Mouse (Mus musculus) midbrain, embryonic 10.5 days (tissue): ENCODE results near the gene Fas. TPM values are rescaled to one million over a fixed set of nuclear protein-coding genes. Genes with fewer than 3 reads are reported as not detected.

Experiments used
- DNase-seq: peaks from one replicate; pipeline ENCODE4 v3.0.0-alpha.2; 2017; ENCODE audit warnings: low spot score
- H3K27ac ChIP-seq: fragments of 300-500 bp; sonication (generic); replicated peaks from 2 replicates; pipeline ENCODE4 v1.5.1; 2016; ENCODE audit warnings: mild to moderate bottlenecking
- H3K27me3 ChIP-seq: fragments of 300-500 bp; sonication (generic); 2 replicates; pipeline ENCODE4 v1.6.1; 2016; ENCODE audit warnings: low read depth, mild to moderate bottlenecking; ENCODE audit not compliant: poor library complexity, severe bottlenecking
- H3K36me3 ChIP-seq: fragments of 300-500 bp; sonication (generic); 2 replicates; pipeline ENCODE4 v1.6.1; 2016; ENCODE audit warnings: mild to moderate bottlenecking, moderate library complexity
- H3K4me1 ChIP-seq: fragments of 300-500 bp; sonication (generic); 2 replicates; pipeline ENCODE4 v1.6.1; 2016
- H3K4me3 ChIP-seq: fragments of 300-500 bp; sonication (generic); 2 replicates; pipeline ENCODE4 v1.5.1; 2016; ENCODE audit warnings: mild to moderate bottlenecking, moderate library complexity
- H3K9me3 ChIP-seq: fragments of 300-500 bp; sonication (generic); replicated peaks from 2 replicates; pipeline ENCODE4 v1.6.1; 2016; ENCODE audit warnings: mild to moderate bottlenecking
- WGBS: fragments of 180-500 bp; shearing (Covaris S2); methylation state at CpG from one replicate; pipeline ENCODE4 v1.1.7; 2016; 5-methylcytosine and 5-hydroxymethylcytosine counted together
- polyA plus RNA-seq: library from polyadenylated mRNA; unstranded; fragments of >200 nt; fragmentation: Nextera tagmentation; extraction: Ambion mirVana; gene quantifications from 2 replicates; pipeline ENCODE4 v1.2.1, GENCODE M21; 2016

Gene Fas
- polyA plus RNA-seq, 1 experiment from 2014 or later = 0.38 TPM

GRCm38 (mm10) chr19:34288696-34289095 is 1.8 kb upstream of the Fas start:
- Histone ChIP-seq H3K4me1 (peaks cover 15% of the 10 kb centered on the region), H3K9me3 (no peaks in the 10 kb centered on the region), H3K36me3 (no peaks in the 10 kb centered on the region), H3K27ac (no peak overlapping the region), H3K4me3 (no peak overlapping the region), H3K27me3 (peaks cover 21% of the 10 kb centered on the region)
- DNase-seq = no peak
- 96% methylated on average over 1 of the region's 1 CpGs for WGBS

GRCm38 (mm10) chr19:34290872-34291341 is 441 bp downstream of the Fas start:
- DNase-seq = no peak
- H3K27me3 ChIP-seq = peaks cover 21% of the 10 kb centered on the region
- peak overlapping the region; percentile 59 for H3K4me3 ChIP-seq
- 22% methylated on average over 15 of the region's 15 CpGs for WGBS
- peaks cover 15% of the 10 kb centered on the region for H3K4me1 ChIP-seq
- H3K36me3 ChIP-seq = no peaks in the 10 kb centered on the region
- H3K27ac ChIP-seq = no peak overlapping the region
- H3K9me3 ChIP-seq = no peaks in the 10 kb centered on the region

GRCm38 (mm10) chr19:34291379-34291778 is 913 bp downstream of the Fas start:
- no peaks in the 10 kb centered on the region for H3K36me3 ChIP-seq
- no peak overlapping the region for H3K4me3 ChIP-seq
- WGBS = 79% methylated on average over 8 of the region's 8 CpGs
- H3K9me3 ChIP-seq = no peaks in the 10 kb centered on the region
- H3K27ac ChIP-seq = no peak overlapping the region
- peaks cover 15% of the 10 kb centered on the region for H3K4me1 ChIP-seq
- DNase-seq = no peak
- peaks cover 21% of the 10 kb centered on the region for H3K27me3 ChIP-seq

GRCm38 (mm10) chr19:34291956-34292355 is 1.5 kb downstream of the Fas start:
- H3K27me3 ChIP-seq = peaks cover 21% of the 10 kb centered on the region
- H3K4me3 ChIP-seq = no peak overlapping the region
- 82% methylated on average over 5 of the region's 5 CpGs for WGBS
- H3K27ac ChIP-seq = no peak overlapping the region
- DNase-seq = no peak
- H3K4me1 ChIP-seq = peaks cover 15% of the 10 kb centered on the region
- no peaks in the 10 kb centered on the region for H3K9me3 ChIP-seq
- H3K36me3 ChIP-seq = no peaks in the 10 kb centered on the region

GRCm38 (mm10) chr19:34292701-34293100 is 2.2 kb downstream of the Fas start:
- Histone ChIP-seq H3K27ac (no peak overlapping the region), H3K4me3 (no peak overlapping the region), H3K4me1 (peaks cover 15% of the 10 kb centered on the region)

GRCm38 (mm10) chr19:34293376-34293947 is 3.0 kb downstream of the Fas start:
- no peaks in the 10 kb centered on the region for H3K36me3 ChIP-seq

More at GRCm38 (mm10) chr19:34292701-34293100, 2.2 kb downstream of the Fas start:
- no peak for DNase-seq
- Histone ChIP-seq H3K27me3 (peaks cover 21% of the 10 kb centered on the region), H3K9me3 (no peaks in the 10 kb centered on the region), H3K36me3 (no peaks in the 10 kb centered on the region)
- 72% methylated on average over 2 of the region's 2 CpGs for WGBS

GRCm38 (mm10) chr19:34295442-34295841 is 5.0 kb downstream of the Fas start:
- H3K36me3 ChIP-seq = no peaks in the 10 kb centered on the region
- H3K27ac ChIP-seq = no peak overlapping the region
- no peaks in the 10 kb centered on the region for H3K9me3 ChIP-seq
- H3K27me3 ChIP-seq = peaks cover 21% of the 10 kb centered on the region
- H3K4me1 ChIP-seq = peaks cover 9% of the 10 kb centered on the region
- 77% methylated on average over 6 of the region's 6 CpGs for WGBS
- DNase-seq = no peak
- H3K4me3 ChIP-seq = no peak overlapping the region

More at GRCm38 (mm10) chr19:34293376-34293947, 3.0 kb downstream of the Fas start:
- peaks cover 15% of the 10 kb centered on the region for H3K4me1 ChIP-seq
- H3K27me3 ChIP-seq = peaks cover 21% of the 10 kb centered on the region
- H3K4me3 ChIP-seq = no peak overlapping the region
- no peaks in the 10 kb centered on the region for H3K9me3 ChIP-seq
- WGBS = 87% methylated on average over 3 of the region's 3 CpGs
- DNase-seq = no peak
- no peak overlapping the region for H3K27ac ChIP-seq

GRCm38 (mm10) chr19:34298531-34298930 is 8.1 kb downstream of the Fas start:
- no peaks in the 10 kb centered on the region for H3K4me1 ChIP-seq
- H3K36me3 ChIP-seq = no peaks in the 10 kb centered on the region
- no peak overlapping the region for H3K27ac ChIP-seq
- no peaks in the 10 kb centered on the region; the same call in 1 of the 2 replicates for H3K27me3 ChIP-seq
- H3K4me3 ChIP-seq = no peak overlapping the region
- no peak for DNase-seq
- H3K9me3 ChIP-seq = no peaks in the 10 kb centered on the region
- 82% methylated on average over 1 of the region's 1 CpGs for WGBS

- no peak for DNase-seq
- no peaks in the 10 kb centered on the region for H3K9me3 ChIP-seq
- H3K27ac ChIP-seq = no peak overlapping the region
- no peaks in the 10 kb centered on the region for H3K27me3 ChIP-seq
- WGBS = 81% methylated on average over 4 of the region's 4 CpGs
- no peaks in the 10 kb centered on the region for H3K36me3 ChIP-seq
- H3K4me3 ChIP-seq = no peak overlapping the region
- no peaks in the 10 kb centered on the region for H3K4me1 ChIP-seq
Observed at GRCm38 (mm10) chr19:34299229-34299628, 8.8 kb downstream of the Fas start.

- Histone ChIP-seq H3K27me3 (no peaks in the 10 kb centered on the region), H3K4me3 (no peak overlapping the region), H3K4me1 (no peaks in the 10 kb centered on the region), H3K27ac (no peak overlapping the region), H3K9me3 (no peaks in the 10 kb centered on the region), H3K36me3 (no peaks in the 10 kb centered on the region)
- 79% methylated on average over 2 of the region's 2 CpGs for WGBS
- no peak for DNase-seq
Observed at GRCm38 (mm10) chr19:34300430-34300829, 10.0 kb downstream of the Fas start.

GRCm38 (mm10) chr19:34304917-34305316 is 14.5 kb downstream of the Fas start:
- no peaks in the 10 kb centered on the region for H3K36me3 ChIP-seq
- no peak overlapping the region for H3K27ac ChIP-seq
- peaks cover 4% of the 10 kb centered on the region; the same call in 1 of the 2 replicates for H3K4me1 ChIP-seq
- no peaks in the 10 kb centered on the region for H3K9me3 ChIP-seq
- H3K4me3 ChIP-seq = no peak overlapping the region
- no peak for DNase-seq
- H3K27me3 ChIP-seq = no peaks in the 10 kb centered on the region

GRCm38 (mm10) chr19:34306794-34307193 is 16.3 kb downstream of the Fas start:
- no peak for DNase-seq
- no peak overlapping the region for H3K27ac ChIP-seq
- H3K4me3 ChIP-seq = no peak overlapping the region
- 84% methylated on average over 6 of the region's 6 CpGs for WGBS
- H3K27me3 ChIP-seq = no peaks in the 10 kb centered on the region
- H3K9me3 ChIP-seq = no peaks in the 10 kb centered on the region
- peaks cover 4% of the 10 kb centered on the region; the same call in 1 of the 2 replicates for H3K4me1 ChIP-seq
- H3K36me3 ChIP-seq = no peaks in the 10 kb centered on the region

GRCm38 (mm10) chr19:34312151-34312728 is 21.8 kb downstream of the Fas start:
- Histone ChIP-seq H3K4me3 (no peak overlapping the region), H3K4me1 (peaks cover 4% of the 10 kb centered on the region; the same call in 1 of the 2 replicates), H3K27me3 (no peaks in the 10 kb centered on the region), H3K36me3 (no peaks in the 10 kb centered on the region), H3K9me3 (no peaks in the 10 kb centered on the region), H3K27ac (no peak overlapping the region)
- no peak for DNase-seq
- 67% methylated on average over 5 of the region's 5 CpGs for WGBS
